Mouse (Mus musculus) ES-Bruce4 (cell line): ENCODE results near the gene Dyx1c1.

Experiments
- CTCF ChIP-seq: IDR thresholded peaks from one replicate; pipeline ENCODE4 v1.8.1; 2011; ENCODE audit warnings: low read depth, low read length
- EP300 ChIP-seq: IDR thresholded peaks from 2 replicates; pipeline ENCODE4 v1.6.1; 2011; ENCODE audit warnings: low read depth, low read length; ENCODE audit not compliant: insufficient read depth

GRCm38 (mm10) chr9:72996806-72997205 is 38.2 kb downstream of the Dyx1c1 start:
- no peak for TF ChIP-seq EP300
- no peak for TF ChIP-seq CTCF
